Mouse (Mus musculus) embryonic facial prominence, embryonic 15.5 days (tissue): ENCODE measurements at regions not wholly inside any gene's neighbourhood (a gene's known extent, or its start where the extent isn't known, plus 50 kb on each side); places are given as distances from the start of the nearest gene placed in this dataset.

ENCODE experiments used
- ATAC-seq: fragments of 200-750 bp; cut with Nextera tagmentation; 2 replicates; pipeline ENCODE4 v1.8.0; 2017; ENCODE audit warnings: low read depth, moderate TSS enrichment; ENCODE audit not compliant: insufficient number of reproducible peaks, low FRiP score, low TSS enrichment
- H3K27ac ChIP-seq: fragments of 300-500 bp; sonication (generic); replicated peaks from 2 replicates; pipeline ENCODE4 v1.5.1; 2015; ENCODE audit warnings: mild to moderate bottlenecking, inconsistent platforms
- H3K27me3 ChIP-seq: fragments of 300-500 bp; sonication (generic); 2 replicates; pipeline ENCODE4 v1.6.1; 2015; ENCODE audit warnings: inconsistent platforms
- H3K36me3 ChIP-seq: fragments of 300-500 bp; sonication (generic); 2 replicates; pipeline ENCODE4 v1.6.1; 2015; ENCODE audit warnings: mild to moderate bottlenecking, inconsistent platforms
- H3K4me1 ChIP-seq: fragments of 300-500 bp; sonication (generic); 2 replicates; pipeline ENCODE4 v1.6.1; 2015; ENCODE audit warnings: inconsistent platforms
- H3K4me2 ChIP-seq: fragments of 300-500 bp; sonication (generic); replicated peaks from 2 replicates; pipeline ENCODE4 v1.6.1; 2015; ENCODE audit warnings: mild to moderate bottlenecking, inconsistent platforms
- H3K4me3 ChIP-seq: fragments of 300-500 bp; sonication (generic); replicated peaks from 2 replicates; pipeline ENCODE4 v1.5.1; 2015; ENCODE audit warnings: mild to moderate bottlenecking, inconsistent platforms
- H3K9ac ChIP-seq: fragments of 300-500 bp; sonication (generic); 2 replicates; pipeline ENCODE4 v1.6.1; 2015; ENCODE audit warnings: inconsistent platforms
- H3K9me3 ChIP-seq: fragments of 300-500 bp; sonication (generic); replicated peaks from 2 replicates; pipeline ENCODE4 v1.6.1; 2016; ENCODE audit warnings: inconsistent platforms
- WGBS: fragments of 180-500 bp; shearing (Covaris S2); methylation state at CpG from one replicate; pipeline ENCODE4 v1.1.7; 2015; 5-methylcytosine and 5-hydroxymethylcytosine counted together

DNA sequence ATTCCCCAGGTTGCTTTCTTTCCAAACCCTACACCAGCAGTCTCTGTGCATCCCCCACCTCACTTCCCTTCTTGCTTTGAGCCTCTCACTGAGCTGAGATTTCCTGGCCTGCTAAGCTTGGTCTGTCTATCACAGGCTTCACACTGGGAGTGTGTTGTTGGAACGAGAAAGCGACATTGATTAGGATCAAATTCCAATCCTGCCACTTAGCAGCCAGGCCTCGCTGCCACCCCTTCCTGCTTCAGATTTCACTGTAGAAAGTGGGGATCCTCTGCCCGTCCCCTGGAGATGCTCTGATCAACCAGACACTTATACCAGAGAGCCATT is 123.8 kb upstream of the Id2 start:
- peaks cover 5% of the 10 kb centered on the region; the same call in 1 of the 2 replicates for H3K4me1 ChIP-seq
- no peak overlapping the region for H3K9ac ChIP-seq
- H3K4me3 ChIP-seq = no peak overlapping the region
- no peaks in the 10 kb centered on the region for H3K36me3 ChIP-seq
- 39% methylated on average over 4 of the region's 4 CpGs for WGBS
- H3K4me2 ChIP-seq = no peak overlapping the region
- H3K27me3 ChIP-seq = no peaks in the 10 kb centered on the region; the same call in 1 of the 2 replicates
- H3K27ac ChIP-seq = no peak overlapping the region
- ATAC-seq = no peak
- H3K9me3 ChIP-seq = no peaks in the 10 kb centered on the region

DNA sequence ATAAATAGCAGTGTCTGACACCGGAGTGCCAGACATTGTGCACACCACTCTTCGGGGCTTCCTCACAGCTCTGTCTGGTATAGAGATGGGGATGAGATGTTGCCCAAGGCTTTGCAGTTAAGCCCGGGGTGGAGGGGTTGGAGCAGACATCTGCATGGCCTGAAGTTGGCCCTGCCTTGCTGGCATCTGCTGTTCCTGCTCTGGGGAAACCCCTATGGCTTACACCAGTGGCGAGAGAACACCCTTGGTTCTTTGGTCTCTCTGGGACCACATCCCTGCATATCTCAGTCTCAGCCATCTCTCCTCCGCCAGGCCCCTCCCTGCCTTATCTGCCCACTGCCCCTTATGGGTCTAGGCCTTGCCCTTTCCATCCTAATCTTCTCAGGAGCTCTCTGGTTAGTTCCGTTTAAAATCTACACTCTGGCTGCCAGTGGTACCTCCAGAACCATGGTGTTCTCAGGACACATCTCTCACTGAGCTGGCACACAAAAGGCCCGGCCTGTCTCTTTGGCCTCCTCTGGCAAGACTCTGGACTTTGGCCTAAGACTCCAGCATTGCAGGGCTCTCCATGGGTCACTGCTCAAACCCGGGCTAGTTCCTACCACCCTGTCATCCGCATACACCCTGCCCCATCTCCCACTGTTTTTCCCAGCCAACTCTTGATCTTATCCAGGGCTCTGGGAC is 123.3 kb upstream of the Id2 start:
- Histone ChIP-seq H3K4me2 (no peak overlapping the region), H3K36me3 (no peaks in the 10 kb centered on the region), H3K4me3 (no peak overlapping the region), H3K9ac (no peak overlapping the region), H3K4me1 (peaks cover 5% of the 10 kb centered on the region; the same call in 1 of the 2 replicates), H3K9me3 (no peaks in the 10 kb centered on the region), H3K27ac (no peak overlapping the region), H3K27me3 (no peaks in the 10 kb centered on the region; the same call in 1 of the 2 replicates)
- WGBS = 73% methylated on average over 9 of the region's 9 CpGs
- 0 out of 2 replicates have a peak, but pooled peaks have one; percentile 44 for ATAC-seq

DNA sequence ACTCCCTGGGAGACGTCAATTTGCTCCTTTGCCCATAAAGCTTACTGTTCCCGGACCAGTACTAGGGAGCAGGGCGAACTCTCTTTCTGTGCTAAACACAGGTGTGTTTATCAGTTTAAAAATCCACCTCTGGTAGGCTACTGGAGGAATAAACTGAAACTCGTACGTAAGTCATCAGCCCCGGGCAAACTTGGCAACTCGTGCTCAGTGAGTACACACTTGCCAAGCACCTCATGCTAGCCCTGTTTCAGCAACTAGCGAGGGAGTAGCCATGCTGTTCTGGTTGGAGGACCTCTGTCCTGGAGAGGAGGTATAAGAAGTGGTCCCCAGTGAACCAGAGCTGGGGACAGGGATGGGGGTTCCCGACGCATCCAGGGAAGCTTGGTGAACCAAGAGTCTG is 122.6 kb upstream of the Id2 start:
- Histone ChIP-seq H3K4me3 (no peak overlapping the region), H3K27me3 (no peaks in the 10 kb centered on the region; the same call in 1 of the 2 replicates), H3K27ac (no peak overlapping the region), H3K4me1 (peaks cover 5% of the 10 kb centered on the region; the same call in 1 of the 2 replicates), H3K9ac (no peak overlapping the region), H3K36me3 (no peaks in the 10 kb centered on the region), H3K9me3 (no peaks in the 10 kb centered on the region), H3K4me2 (no peak overlapping the region)
- WGBS = 68% methylated on average over 10 of the region's 10 CpGs
- no peak for ATAC-seq

DNA sequence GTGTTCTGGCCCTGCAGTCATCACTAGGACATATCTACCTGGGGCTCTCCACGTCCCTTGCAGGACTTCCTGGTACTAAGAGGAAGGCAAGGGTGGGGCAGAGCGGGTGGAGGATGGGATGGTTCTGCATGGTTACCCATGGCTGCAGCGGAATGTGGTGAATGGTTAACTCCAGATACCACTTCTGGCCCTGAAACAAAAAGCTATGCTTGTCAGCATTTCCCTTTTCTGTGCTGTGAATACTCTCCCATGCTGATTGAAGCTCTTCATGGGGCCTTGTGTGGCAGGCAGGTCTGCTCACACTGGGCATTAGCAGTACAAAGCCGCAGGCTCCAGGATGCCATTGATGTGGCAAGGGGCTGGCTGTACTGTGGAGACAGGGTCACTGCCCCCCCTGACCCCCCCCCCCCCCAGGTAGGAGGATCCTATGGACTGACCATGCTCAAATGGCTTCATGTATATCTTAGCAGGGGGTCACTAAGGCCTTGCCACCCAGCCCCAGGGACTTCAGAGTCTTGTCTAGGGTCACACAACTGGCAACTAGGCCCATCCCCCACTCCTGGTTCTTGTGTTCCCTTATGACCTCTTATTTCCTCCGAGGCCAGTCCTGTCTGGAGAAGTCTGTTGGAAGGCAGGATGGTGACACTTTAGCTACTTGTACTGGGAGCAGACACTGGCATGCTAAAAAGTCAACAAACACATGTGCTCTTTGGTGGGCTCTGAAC is 120.0 kb upstream of the Id2 start:
- Histone ChIP-seq H3K27ac (no peak overlapping the region), H3K4me3 (no peak overlapping the region), H3K4me2 (no peak overlapping the region), H3K36me3 (no peaks in the 10 kb centered on the region), H3K9me3 (no peaks in the 10 kb centered on the region), H3K27me3 (no peaks in the 10 kb centered on the region), H3K4me1 (peaks cover 5% of the 10 kb centered on the region; the same call in 1 of the 2 replicates), H3K9ac (no peak overlapping the region)
- no peak for ATAC-seq
- 48% methylated on average over 5 of the region's 5 CpGs for WGBS

DNA sequence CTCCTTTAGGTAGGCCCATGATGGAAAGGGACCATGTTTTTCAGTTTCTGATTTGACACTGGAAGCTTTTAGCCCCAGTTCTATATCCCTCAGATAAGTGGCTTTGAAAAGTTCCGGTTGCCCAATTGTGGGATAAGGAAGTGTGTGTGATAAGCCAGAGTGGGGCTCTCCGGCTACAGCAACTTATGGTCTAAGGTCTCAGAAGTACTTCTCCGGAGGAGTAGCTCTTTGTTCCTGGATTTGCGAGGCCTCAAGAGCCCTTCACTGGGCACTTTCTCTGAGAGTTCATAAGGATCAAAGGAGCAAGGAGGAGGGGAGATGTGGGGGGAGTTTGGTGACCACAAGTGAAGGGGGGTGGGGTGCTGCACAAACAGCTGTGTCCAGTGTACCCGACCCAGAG is 118.3 kb upstream of the Id2 start:
- Histone ChIP-seq H3K27me3 (no peaks in the 10 kb centered on the region), H3K4me3 (no peak overlapping the region), H3K36me3 (no peaks in the 10 kb centered on the region), H3K4me2 (no peak overlapping the region), H3K27ac (no peak overlapping the region), H3K9me3 (no peaks in the 10 kb centered on the region), H3K9ac (no peak overlapping the region), H3K4me1 (peaks cover 5% of the 10 kb centered on the region; the same call in 1 of the 2 replicates)
- no peak for ATAC-seq
- 74% methylated on average over 5 of the region's 5 CpGs for WGBS

DNA sequence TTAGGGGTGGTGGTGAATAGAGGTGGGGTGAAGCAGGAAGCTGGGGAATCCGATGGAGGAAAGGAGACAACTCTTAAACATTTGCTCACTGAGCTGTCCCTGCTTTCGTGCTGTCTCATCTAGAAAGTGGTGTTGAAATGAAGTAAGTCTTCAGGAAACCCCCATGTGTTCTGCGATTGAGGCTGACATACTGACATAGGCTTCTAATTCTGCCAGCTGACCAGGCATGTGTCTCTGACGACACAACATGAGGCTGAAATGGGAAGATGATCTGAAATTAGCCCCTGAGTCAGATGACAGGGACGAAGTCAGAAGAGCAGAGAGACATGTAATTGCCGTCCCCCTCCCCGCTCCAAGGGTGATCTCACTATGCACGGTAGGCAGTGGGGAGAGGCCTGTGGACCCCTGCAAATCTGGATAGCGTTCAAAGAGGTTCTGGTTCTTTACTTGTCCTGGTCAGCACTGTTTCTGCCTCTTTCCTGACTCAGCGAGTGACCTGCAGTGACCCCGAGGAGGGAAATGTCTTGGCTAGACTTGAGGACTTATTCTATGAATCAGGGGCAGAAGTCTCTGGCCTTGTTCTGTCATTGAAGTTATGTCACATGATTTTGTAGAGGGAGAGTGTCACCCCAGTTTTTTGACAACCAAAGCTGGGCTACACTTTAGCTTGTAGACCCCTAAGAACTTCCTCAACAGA is 117.0 kb upstream of the Id2 start:
- Histone ChIP-seq H3K36me3 (no peaks in the 10 kb centered on the region), H3K9me3 (no peaks in the 10 kb centered on the region), H3K27me3 (no peaks in the 10 kb centered on the region), H3K4me1 (peaks cover 14% of the 10 kb centered on the region), H3K9ac (no peak overlapping the region), H3K4me3 (no peak overlapping the region), H3K27ac (no peak overlapping the region), H3K4me2 (no peak overlapping the region)
- WGBS = 77% methylated on average over 11 of the region's 11 CpGs
- no peak for ATAC-seq

DNA sequence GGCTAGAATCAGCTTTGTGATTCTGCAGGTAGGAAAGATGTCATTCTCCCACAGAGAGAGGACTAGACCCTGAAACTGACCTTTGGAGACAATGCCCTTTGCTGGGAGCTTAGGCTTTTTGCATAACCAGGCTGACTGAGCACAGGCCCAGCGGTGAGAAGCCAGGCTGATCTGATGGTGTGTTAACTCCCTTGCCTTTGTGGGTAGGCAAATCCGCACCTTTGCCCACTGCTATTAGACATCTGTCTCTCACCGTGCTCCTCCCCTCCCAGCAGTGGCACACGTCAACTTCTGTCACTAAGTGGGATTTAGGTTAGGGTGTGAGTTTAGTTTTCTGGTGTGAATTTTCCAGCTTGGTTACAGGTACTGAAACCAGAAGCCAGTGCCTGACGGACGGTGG is 114.4 kb upstream of the Id2 start:
- Histone ChIP-seq H3K4me1 (peaks cover 10% of the 10 kb centered on the region), H3K36me3 (no peaks in the 10 kb centered on the region), H3K27ac (no peak overlapping the region), H3K4me3 (no peak overlapping the region), H3K27me3 (no peaks in the 10 kb centered on the region), H3K9me3 (no peaks in the 10 kb centered on the region), H3K4me2 (no peak overlapping the region), H3K9ac (no peak overlapping the region)
- no peak for ATAC-seq
- 75% methylated on average over 6 of the region's 6 CpGs for WGBS

DNA sequence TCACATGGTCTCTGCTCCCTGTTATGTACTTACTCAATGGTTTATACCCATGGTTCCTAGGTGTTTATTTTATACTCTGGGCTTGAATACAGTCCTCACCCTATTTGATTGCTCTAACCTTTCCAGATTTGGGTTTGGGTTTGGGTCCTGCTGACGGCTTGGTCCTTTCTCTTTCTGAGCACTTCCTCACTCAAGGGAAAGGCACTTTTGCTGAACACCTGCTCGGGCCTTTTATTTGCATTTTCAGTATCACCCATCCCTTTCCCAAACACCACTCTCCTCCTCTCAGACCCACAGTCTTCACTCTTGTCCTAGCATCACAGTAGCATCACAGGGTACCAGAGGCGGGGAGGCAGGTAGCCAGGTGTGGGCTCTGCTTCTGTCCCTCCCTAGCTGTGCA is 113.7 kb upstream of the Id2 start:
- H3K4me3 ChIP-seq = no peak overlapping the region
- H3K4me1 ChIP-seq = peaks cover 10% of the 10 kb centered on the region
- ATAC-seq = no peak
- 91% methylated on average over 3 of the region's 3 CpGs for WGBS
- no peak overlapping the region for H3K9ac ChIP-seq
- no peaks in the 10 kb centered on the region for H3K27me3 ChIP-seq
- no peaks in the 10 kb centered on the region for H3K36me3 ChIP-seq
- H3K9me3 ChIP-seq = no peaks in the 10 kb centered on the region
- H3K4me2 ChIP-seq = no peak overlapping the region
- H3K27ac ChIP-seq = no peak overlapping the region

DNA sequence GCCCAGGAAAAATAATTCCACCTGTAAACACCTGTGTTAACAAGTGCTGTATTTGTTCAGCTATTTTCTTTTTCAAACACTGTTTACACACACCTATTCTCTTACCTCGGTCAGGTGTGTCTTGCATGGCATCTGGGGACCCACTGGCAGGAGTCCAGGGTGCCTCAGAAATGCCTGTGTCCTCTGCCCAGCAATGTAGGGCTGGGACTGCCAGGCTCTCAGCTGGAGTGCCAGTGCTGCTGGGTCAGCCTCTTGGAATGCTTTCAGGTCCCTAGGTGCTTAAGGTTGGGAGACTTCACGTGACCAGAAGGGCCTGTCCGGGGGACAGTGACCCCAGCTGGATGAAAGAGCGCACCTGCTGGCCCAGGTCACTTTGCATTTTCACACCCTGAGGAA is 112.4 kb upstream of the Id2 start:
- ATAC-seq = 0 out of 2 replicates have a peak, but pooled peaks have one; percentile 29
- no peaks in the 10 kb centered on the region for H3K27me3 ChIP-seq
- H3K4me1 ChIP-seq = peaks cover 10% of the 10 kb centered on the region
- no peaks in the 10 kb centered on the region for H3K9me3 ChIP-seq
- no peak overlapping the region for H3K4me2 ChIP-seq
- H3K4me3 ChIP-seq = no peak overlapping the region
- H3K36me3 ChIP-seq = no peaks in the 10 kb centered on the region
- no peak overlapping the region for H3K9ac ChIP-seq
- no peak overlapping the region for H3K27ac ChIP-seq
- 40% methylated on average over 4 of the region's 4 CpGs for WGBS

DNA sequence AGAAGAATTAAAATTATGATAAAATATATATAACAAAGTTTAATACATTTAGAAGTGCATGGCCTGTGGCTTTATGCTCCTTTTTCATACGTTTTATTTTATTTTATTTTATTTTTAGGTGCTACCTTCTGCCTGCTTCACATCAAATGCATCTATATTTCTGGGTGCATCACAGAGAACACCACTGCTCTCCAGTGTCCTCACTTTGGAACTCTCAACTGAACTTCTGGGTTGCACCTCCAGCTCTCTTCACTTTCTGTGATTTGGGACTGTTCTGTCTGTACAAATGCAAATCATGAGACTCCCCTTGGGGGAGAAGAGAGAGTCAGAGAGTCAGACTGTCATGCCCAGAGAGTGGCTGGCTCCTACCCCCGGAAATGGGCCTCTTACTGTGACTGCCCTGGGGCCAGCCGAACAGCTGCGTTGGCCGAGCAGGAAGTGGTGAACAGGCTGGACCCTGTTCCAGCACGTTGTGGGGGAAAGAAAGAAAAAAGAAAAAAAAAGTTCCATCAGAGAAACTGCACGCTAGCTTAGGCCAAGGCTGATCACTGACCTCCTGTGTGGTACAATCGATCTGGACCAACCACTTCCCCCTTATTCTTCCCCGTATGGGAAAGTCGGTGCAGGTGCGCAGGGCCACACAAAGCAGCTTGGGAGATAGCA is 111.9 kb upstream of the Id2 start:
- H3K9me3 ChIP-seq = no peaks in the 10 kb centered on the region
- no peaks in the 10 kb centered on the region for H3K27me3 ChIP-seq
- H3K27ac ChIP-seq = no peak overlapping the region
- peaks cover 10% of the 10 kb centered on the region for H3K4me1 ChIP-seq
- ATAC-seq = no peak
- WGBS = 25% methylated on average over 11 of the region's 11 CpGs
- no peak overlapping the region for H3K9ac ChIP-seq
- no peak overlapping the region for H3K4me3 ChIP-seq
- no peak overlapping the region for H3K4me2 ChIP-seq
- H3K36me3 ChIP-seq = no peaks in the 10 kb centered on the region

DNA sequence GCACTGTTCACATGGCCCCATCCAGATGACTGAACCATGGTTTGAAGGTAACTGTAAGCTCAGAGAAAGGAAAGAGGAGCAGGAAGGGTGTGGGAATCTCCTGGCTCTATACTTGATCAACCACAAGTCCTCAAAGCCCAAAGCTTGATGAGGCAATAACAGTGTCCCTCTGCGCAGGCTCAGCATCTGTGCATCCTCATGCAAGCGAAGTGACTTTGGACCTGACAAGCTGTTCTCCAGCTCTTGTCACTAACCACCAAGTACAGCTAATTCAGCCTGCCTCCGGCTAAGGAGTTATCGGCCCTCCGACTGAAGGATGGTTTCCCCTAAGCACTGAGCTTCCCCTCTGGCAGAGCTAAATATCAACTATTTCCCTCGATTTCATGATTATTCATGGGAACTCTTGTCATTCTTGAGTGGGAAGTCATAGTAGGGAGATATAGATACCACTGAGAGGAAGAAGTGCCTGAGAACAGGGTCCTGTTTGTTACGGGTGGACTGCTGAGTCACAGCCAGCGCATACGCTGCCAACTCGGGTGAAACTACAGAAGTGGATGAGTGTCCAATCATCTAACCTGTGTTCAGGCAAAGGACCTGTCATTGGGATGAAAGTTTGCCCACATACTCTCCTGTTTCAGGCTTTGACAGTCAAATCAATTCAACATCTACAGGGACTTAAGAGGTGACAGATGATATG is 106.6 kb upstream of the Id2 start:
- WGBS = 87% methylated on average over 10 of the region's 10 CpGs
- Histone ChIP-seq H3K4me2 (no peak overlapping the region), H3K36me3 (no peaks in the 10 kb centered on the region), H3K4me1 (no peaks in the 10 kb centered on the region), H3K9ac (no peak overlapping the region), H3K4me3 (no peak overlapping the region), H3K9me3 (no peaks in the 10 kb centered on the region), H3K27me3 (no peaks in the 10 kb centered on the region), H3K27ac (no peak overlapping the region)
- no peak for ATAC-seq
